Mouse (Mus musculus) G1E (cell line): ENCODE data around the gene Eefsec. TPM values are rescaled to one million over a fixed set of nuclear protein-coding genes. Genes with fewer than 3 reads are reported as not detected.

Source experiments
- ATAC-seq: 2 replicates; pipeline ENCODE4 v1.8.0; 2016; ENCODE audit warnings: mild to moderate bottlenecking; ENCODE audit not compliant: insufficient number of reproducible peaks, poor library complexity, low FRiP score, severe bottlenecking; ENCODE audit errors: extremely low read depth
- DNase-seq: peaks from one replicate; pipeline ENCODE4 v3.0.0; 2012; ENCODE audit warnings: low spot score
- H3K27me3 ChIP-seq: 2 replicates; pipeline ENCODE4 v1.6.1; 2012; ENCODE audit warnings: mild to moderate bottlenecking, low read length, inconsistent platforms; ENCODE audit not compliant: insufficient read depth
- H3K36me3 ChIP-seq: replicated peaks from 2 replicates; pipeline ENCODE3; 2012; ENCODE audit warnings: mild to moderate bottlenecking, inconsistent platforms
- H3K4me1 ChIP-seq: 2 replicates; pipeline ENCODE4 v1.6.1; 2012; ENCODE audit warnings: low read depth, low read length, inconsistent platforms, mixed read lengths; ENCODE audit not compliant: insufficient read depth
- H3K4me3 ChIP-seq: 2 replicates; pipeline ENCODE4 v1.5.1; 2012; ENCODE audit warnings: low read depth, mild to moderate bottlenecking, inconsistent platforms, low read length, moderate library complexity, mixed read lengths
- H3K9me3 ChIP-seq: replicated peaks from 2 replicates; pipeline ENCODE4 v1.6.1; 2012; ENCODE audit warnings: inconsistent platforms
- CTCF ChIP-seq: IDR thresholded peaks from 2 replicates; pipeline ENCODE4 v1.5.1; 2012; ENCODE audit warnings: low read depth, low read length, inconsistent platforms, mixed read lengths
- GATA1 ChIP-seq: IDR thresholded peaks from 2 replicates; pipeline ENCODE4 v1.6.1; 2012; ENCODE audit warnings: borderline replicate concordance, low read length, inconsistent platforms, mixed read lengths
- GATA2 ChIP-seq: IDR thresholded peaks from 2 replicates; pipeline ENCODE4 v1.6.1; 2012; ENCODE audit warnings: low read depth, low read length, inconsistent platforms, borderline replicate concordance
- POLR2AphosphoS5 ChIP-seq: IDR thresholded peaks from 2 replicates; pipeline ENCODE4 v1.6.1; 2012; ENCODE audit warnings: low read depth, low read length, inconsistent platforms; ENCODE audit not compliant: insufficient replicate concordance
- TAL1 ChIP-seq: conservative IDR thresholded peaks from 2 replicates; pipeline ENCODE4 v1.6.1; 2012; ENCODE audit warnings: low read depth, low read length, inconsistent platforms, mixed read lengths
- polyA plus RNA-seq: library from polyadenylated mRNA; stranded (reverse); fragments of >175 nt; gene quantifications from 2 replicates; pipeline ENCODE4 v1.2.3, GENCODE M21; 2012
- total RNA-seq, 2 experiments: library from RNA; stranded (forward) in 1 of 2; stranded (reverse) in 1 of 2; fragments of 200-1000 nt in 1 of 2; fragments of >200 nt in 1 of 2; fragmentation: Nextera tagmentation in 1 of 2; gene quantifications; 2 replicates each; pipeline ENCODE4 v1.2.3; 2014 to 2017

Gene Eefsec
- total and polyA plus RNA-seq, 3 experiments, result 12.3 to 50.6 (median 24.7) TPM

GRCm38 (mm10) chr6:88290129-88290766 is 156.1 kb downstream of the Eefsec start:
- no peak for ATAC-seq
- TF ChIP-seq TAL1, result no peak
- no peaks in the 10 kb centered on the region for H3K27me3 ChIP-seq
- peaks cover 19% of the 10 kb centered on the region for H3K4me1 ChIP-seq
- peaks cover 57% of the 10 kb centered on the region for H3K36me3 ChIP-seq
- H3K9me3 ChIP-seq, result no peaks in the 10 kb centered on the region
- DNase-seq, result no peak
- no peak overlapping the region for H3K4me3 ChIP-seq

GRCm38 (mm10) chr6:88278141-88278540 is 168.2 kb downstream of the Eefsec start:
- H3K27me3 ChIP-seq, result no peaks in the 10 kb centered on the region
- no peaks in the 10 kb centered on the region for H3K4me1 ChIP-seq
- no peaks in the 10 kb centered on the region for H3K9me3 ChIP-seq
- no peak overlapping the region for H3K4me3 ChIP-seq
- peaks cover 83% of the 10 kb centered on the region for H3K36me3 ChIP-seq
- DNase-seq (no peak), ATAC-seq (no peak)
- TF ChIP-seq POLR2AphosphoS5 (no peak), TAL1 (no peak), CTCF (no peak), GATA1 (no peak), GATA2 (no peak)

- TF ChIP-seq CTCF (no peak), GATA1 (no peak), GATA2 (no peak), TAL1 (no peak), POLR2AphosphoS5 (no peak)
- DNase-seq, result no peak
- Histone ChIP-seq H3K9me3 (no peaks in the 10 kb centered on the region), H3K4me1 (peaks cover 4% of the 10 kb centered on the region), H3K36me3 (peaks cover 87% of the 10 kb centered on the region), H3K27me3 (no peaks in the 10 kb centered on the region), H3K4me3 (no peak overlapping the region)
- no peak for ATAC-seq
These were observed 169.1 kb downstream of the Eefsec start for GRCm38 (mm10) chr6:88277242-88277641.

- no peak overlapping the region for H3K4me3 ChIP-seq
- H3K27me3 ChIP-seq, result no peaks in the 10 kb centered on the region
- DNase-seq (no peak), ATAC-seq (no peak)
- no peaks in the 10 kb centered on the region for H3K9me3 ChIP-seq
- peaks cover 85% of the 10 kb centered on the region for H3K36me3 ChIP-seq
- peaks cover 8% of the 10 kb centered on the region for H3K4me1 ChIP-seq
- no peak for TF ChIP-seq POLR2AphosphoS5
- no peak for TF ChIP-seq TAL1
- TF ChIP-seq GATA2, result no peak
- TF ChIP-seq CTCF, result no peak
- TF ChIP-seq GATA1, result no peak
These were observed 170.1 kb downstream of the Eefsec start for GRCm38 (mm10) chr6:88276221-88276620.

- no peak for ATAC-seq
- TF ChIP-seq GATA2 (no peak), CTCF (no peak), POLR2AphosphoS5 (no peak), GATA1 (no peak), TAL1 (no peak)
These were observed 171.7 kb downstream of the Eefsec start for GRCm38 (mm10) chr6:88274623-88275022.

GRCm38 (mm10) chr6:88267970-88268369 is 178.4 kb downstream of the Eefsec start:
- no peak for ATAC-seq
- peaks cover 89% of the 10 kb centered on the region for H3K36me3 ChIP-seq
- no peaks in the 10 kb centered on the region for H3K9me3 ChIP-seq
- TF ChIP-seq POLR2AphosphoS5 (no peak), GATA1 (no peak), CTCF (no peak), TAL1 (no peak), GATA2 (no peak)
- no peak for DNase-seq
- peaks cover 22% of the 10 kb centered on the region for H3K4me1 ChIP-seq
- H3K4me3 ChIP-seq, result no peak overlapping the region
- H3K27me3 ChIP-seq, result no peaks in the 10 kb centered on the region

More at GRCm38 (mm10) chr6:88274623-88275022, 171.7 kb downstream of the Eefsec start:
- Histone ChIP-seq H3K27me3 (no peaks in the 10 kb centered on the region), H3K4me1 (peaks cover 8% of the 10 kb centered on the region), H3K4me3 (no peak overlapping the region), H3K9me3 (no peaks in the 10 kb centered on the region), H3K36me3 (peaks cover 86% of the 10 kb centered on the region)
- no peak for DNase-seq

GRCm38 (mm10) chr6:88267068-88267467 is 179.3 kb downstream of the Eefsec start:
- no peak for TF ChIP-seq GATA1
- TF ChIP-seq POLR2AphosphoS5, result no peak
- no peak for TF ChIP-seq GATA2
- no peak for TF ChIP-seq CTCF
- no peak for TF ChIP-seq TAL1
- DNase-seq, result no peak
- ATAC-seq, result no peak
- Histone ChIP-seq H3K4me3 (no peak overlapping the region), H3K4me1 (peaks cover 27% of the 10 kb centered on the region), H3K9me3 (no peaks in the 10 kb centered on the region), H3K27me3 (no peaks in the 10 kb centered on the region), H3K36me3 (peaks cover 89% of the 10 kb centered on the region)
